21 mouse cellular contexts compared by ENCODE assay signal in the genomic region with DNA sequence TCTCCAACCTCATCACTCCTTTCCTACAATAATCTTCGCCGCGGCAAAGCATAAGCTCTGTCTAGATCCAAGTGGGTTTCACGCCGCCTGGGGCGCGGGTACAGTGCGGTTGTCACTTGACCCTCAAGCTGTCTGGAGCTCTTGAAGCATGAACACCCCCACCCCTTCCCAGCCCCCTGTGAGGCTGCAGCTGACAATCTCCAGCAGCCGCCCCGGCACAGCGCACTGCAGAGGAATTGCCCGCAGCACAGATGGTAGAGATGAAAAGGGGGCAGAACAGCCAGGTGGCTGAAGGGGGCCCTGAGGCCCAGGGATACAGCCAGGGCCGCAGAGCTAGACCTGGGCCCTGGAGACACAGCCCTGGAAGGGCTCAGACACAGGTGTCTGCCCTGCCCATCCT.
DNase-seq lines count a peak whose midpoint lies in the region; ATAC-seq lines count a peak whose summit lies in the region.
"Had no signal": no experiment of that assay in that cellular context is flagged by ENCODE, and none has a peak within 500 bp of the region (broad histone marks: within the 10 kb centered on the region; RNA-seq: fewer than 3 reads in every experiment).

No protein-coding gene starts in this region.

- no peaks in the 10 kb centered on the region for H3K27me3 ChIP-seq in heart, embryonic 12.5 days (replicated peaks)
- no peaks in the 10 kb centered on the region for H3K27me3 ChIP-seq in embryonic facial prominence, embryonic 12.5 days
- no peaks in the 10 kb centered on the region for H3K27me3 ChIP-seq in hindbrain, embryonic 16.5 days (replicated peaks; ENCODE audit: control insufficient read depth, insufficient read depth, low read length)
- no peaks in the 10 kb centered on the region for H3K27me3 ChIP-seq in neural tube, embryonic 14.5 days (ENCODE audit: control insufficient read depth, insufficient read depth, low read length)
- H3K27me3 ChIP-seq: limb, embryonic 13.5 days had no signal

- H3K4me2 ChIP-seq in heart, embryonic 12.5 days = no peak overlapping the region
- H3K4me2 ChIP-seq in embryonic facial prominence, embryonic 12.5 days (replicated peaks) = no peak overlapping the region
- no peak overlapping the region for H3K4me2 ChIP-seq in hindbrain, embryonic 16.5 days (ENCODE audit: low read length)
- H3K4me2 ChIP-seq in neural tube, embryonic 14.5 days (ENCODE audit: low read depth, low read length) = no peak overlapping the region
- H3K4me2 ChIP-seq: limb, embryonic 13.5 days had no signal

- H3K27ac ChIP-seq in heart, embryonic 12.5 days (ENCODE audit: poor library complexity, severe bottlenecking) = no peak overlapping the region
- no peak overlapping the region for H3K27ac ChIP-seq in embryonic facial prominence, embryonic 12.5 days
- H3K27ac ChIP-seq in hindbrain, embryonic 16.5 days (ENCODE audit: low read depth, low read length) = no peak overlapping the region
- H3K27ac ChIP-seq in neural tube, embryonic 14.5 days (ENCODE audit: low read depth, low read length) = 0 out of 2 replicates have a peak overlapping the region, but pooled peaks have one; percentile 16
- H3K27ac ChIP-seq: gastrocnemius, adult 2 months; limb, embryonic 13.5 days had no signal

- peak; percentile 47; the same call in 1 of the 2 replicates for ATAC-seq in heart, embryonic 12.5 days (ENCODE audit: insufficient number of reproducible peaks, low FRiP score)
- 0 out of 2 replicates have a peak, but pooled peaks have one; percentile 30 for ATAC-seq in embryonic facial prominence, embryonic 12.5 days (ENCODE audit: insufficient number of reproducible peaks, insufficient read depth, low FRiP score, low TSS enrichment)
- peak; percentile 62 for ATAC-seq in hindbrain, embryonic 16.5 days
- peak; percentile 38; the same call in 1 of the 2 replicates for ATAC-seq in neural tube, embryonic 14.5 days (ENCODE audit: low read depth)
- ATAC-seq in erythroblast, adult 5-6 weeks (replicated peaks; ENCODE audit: low FRiP score, poor library complexity, severe bottlenecking) = no peak
- ATAC-seq: intestine, embryonic 16.5 days; liver, postnatal 0 days had no signal

- H3K4me3 ChIP-seq in heart, embryonic 12.5 days = no peak overlapping the region
- H3K4me3 ChIP-seq in embryonic facial prominence, embryonic 12.5 days = no peak overlapping the region
- H3K4me3 ChIP-seq in hindbrain, embryonic 16.5 days (ENCODE audit: low read length) = no peak overlapping the region
- no peak overlapping the region for H3K4me3 ChIP-seq in neural tube, embryonic 14.5 days (ENCODE audit: low read depth, low read length)
- H3K4me3 ChIP-seq: erythroblast, embryonic 14.5 days; gastrocnemius, adult 2 months; limb, embryonic 13.5 days; myocyte had no signal

- H3K4me1 ChIP-seq in heart, embryonic 12.5 days (replicated peaks) = no peaks in the 10 kb centered on the region
- peaks cover 6% of the 10 kb centered on the region; the same call in 1 of the 2 replicates for H3K4me1 ChIP-seq in embryonic facial prominence, embryonic 12.5 days
- H3K4me1 ChIP-seq in hindbrain, embryonic 16.5 days (ENCODE audit: control insufficient read depth, insufficient read depth, low read depth, low read length) = peaks cover 7% of the 10 kb centered on the region; the same call in 1 of the 2 replicates
- peaks cover 7% of the 10 kb centered on the region; the same call in 1 of the 2 replicates for H3K4me1 ChIP-seq in neural tube, embryonic 14.5 days (ENCODE audit: control insufficient read depth, insufficient read depth, low read length)

- no peak overlapping the region for H3K9ac ChIP-seq in heart, embryonic 12.5 days
- no peak overlapping the region for H3K9ac ChIP-seq in embryonic facial prominence, embryonic 12.5 days
- H3K9ac ChIP-seq in hindbrain, embryonic 16.5 days (ENCODE audit: low read depth, low read length) = no peak overlapping the region
- no peak overlapping the region for H3K9ac ChIP-seq in neural tube, embryonic 14.5 days (replicated peaks; ENCODE audit: low read depth, low read length)
- H3K9ac ChIP-seq: limb, embryonic 13.5 days; liver, postnatal 0 days had no signal

- DNase-seq in heart, adult 8-10 months (ENCODE audit: low spot score) = no peak
- no peak for DNase-seq in testis, postnatal 14 days (ENCODE audit: low spot score)
- no peak for DNase-seq in adrenal gland, postnatal 36 days
- DNase-seq: adrenal gland, postnatal 25 days; B cell, adult 2 months; cerebellum, adult 11-12 months; gastrocnemius, adult 2 months; heart, adult 18-20 months; heart, postnatal 10 days; kidney, postnatal 36 days; liver, postnatal 0 days had no signal

- no peaks in the 10 kb centered on the region for H3K36me3 ChIP-seq in heart, embryonic 12.5 days
- no peaks in the 10 kb centered on the region for H3K36me3 ChIP-seq in embryonic facial prominence, embryonic 12.5 days
- no peaks in the 10 kb centered on the region for H3K36me3 ChIP-seq in hindbrain, embryonic 16.5 days (ENCODE audit: control insufficient read depth, insufficient read depth, low read length)
- H3K36me3 ChIP-seq in neural tube, embryonic 14.5 days (ENCODE audit: control insufficient read depth, insufficient read depth, low read length) = no peaks in the 10 kb centered on the region
- H3K36me3 ChIP-seq: G1E; limb, embryonic 13.5 days had no signal

- no peaks in the 10 kb centered on the region for H3K9me3 ChIP-seq in heart, embryonic 12.5 days (replicated peaks)
- H3K9me3 ChIP-seq in embryonic facial prominence, embryonic 12.5 days = no peaks in the 10 kb centered on the region
- no peaks in the 10 kb centered on the region for H3K9me3 ChIP-seq in hindbrain, embryonic 16.5 days (ENCODE audit: control insufficient read depth, low read length)
- H3K9me3 ChIP-seq in neural tube, embryonic 14.5 days (ENCODE audit: control insufficient read depth, low read length) = no peaks in the 10 kb centered on the region
- H3K9me3 ChIP-seq: limb, embryonic 13.5 days had no signal

- WGBS in heart, embryonic 12.5 days = 79% methylated on average over 13 of the region's 13 CpGs
- WGBS in embryonic facial prominence, embryonic 12.5 days = 68% methylated on average over 13 of the region's 13 CpGs
- whole genome bisulfite sequencing in hindbrain, embryonic 16.5 days = 52% methylated on average over 13 of the region's 13 CpGs
- 45% methylated on average over 13 of the region's 13 CpGs for WGBS in neural tube, embryonic 14.5 days
